Mouse (Mus musculus): ENCODE measurements around the gene Nol10. TPM values are rescaled to one million over a fixed set of nuclear protein-coding genes. Genes with fewer than 3 reads are reported as not detected.

Gene Nol10
- total RNA-seq, 2 experiments from 2014 or later = 17.1 to 21.6 TPM

DNA sequence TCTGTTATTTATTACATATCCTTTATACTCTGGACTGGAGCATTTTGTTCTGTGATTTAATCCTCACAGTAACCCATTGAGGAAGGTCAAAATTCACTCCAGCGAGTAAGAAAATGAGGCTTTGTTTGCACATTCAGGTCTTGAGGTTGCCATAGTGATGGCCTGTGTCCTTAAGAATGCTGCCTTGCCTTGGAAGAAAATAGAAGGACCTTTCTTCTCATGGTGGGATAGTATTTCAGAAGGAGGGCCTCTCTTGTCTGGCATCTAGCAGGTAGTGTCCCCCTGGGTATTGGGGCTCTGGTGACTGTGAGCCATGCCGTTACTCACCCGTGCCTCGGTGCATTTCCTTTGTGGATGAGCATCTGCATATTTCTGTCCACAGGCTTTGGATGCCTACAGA lies 12.4 kb downstream of the Nol10 start:
- no peak for DNase-seq

DNA sequence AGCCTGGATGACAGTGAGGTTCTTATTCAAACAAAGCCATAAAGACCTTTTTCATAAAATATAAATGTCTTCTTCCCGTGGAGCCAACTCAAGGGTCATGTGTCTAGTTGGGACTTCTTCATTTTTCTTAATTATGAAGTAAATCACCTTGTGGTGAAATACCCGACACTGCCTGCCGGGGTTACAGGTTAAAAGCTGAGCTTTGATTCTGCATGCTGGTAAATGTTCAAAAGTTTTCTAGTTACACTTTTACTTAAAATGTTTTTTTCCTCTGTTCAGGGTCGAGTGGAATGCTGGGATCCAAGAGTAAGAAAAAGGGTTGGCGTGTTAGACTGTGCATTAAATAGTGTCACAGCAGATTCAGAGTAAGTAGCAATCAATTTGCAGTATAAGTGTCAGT lies 14.1 kb downstream of the Nol10 start:
- no peak for DNase-seq

DNA sequence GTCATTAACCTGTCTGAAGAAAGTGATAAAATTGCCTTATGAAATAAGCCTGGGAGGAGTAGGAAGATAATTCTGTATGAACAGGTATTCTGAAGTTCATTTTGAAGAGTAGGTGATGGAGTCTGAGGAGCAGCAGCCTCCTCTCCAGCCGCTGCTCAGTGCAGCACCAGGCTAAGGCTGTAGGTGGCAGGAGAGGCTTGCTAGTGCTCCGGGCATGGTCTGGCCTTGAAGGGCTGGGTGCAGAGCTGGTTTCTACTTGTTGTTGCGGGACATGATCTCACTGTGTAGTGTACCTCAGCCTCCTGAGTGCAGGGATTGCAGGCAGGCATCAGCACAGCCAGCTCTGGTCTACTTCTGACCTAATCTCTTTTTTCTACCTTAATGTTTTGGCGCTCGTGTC lies 18.7 kb downstream of the Nol10 start:
- peak; percentile 82 to 88 for DNase-seq

DNA sequence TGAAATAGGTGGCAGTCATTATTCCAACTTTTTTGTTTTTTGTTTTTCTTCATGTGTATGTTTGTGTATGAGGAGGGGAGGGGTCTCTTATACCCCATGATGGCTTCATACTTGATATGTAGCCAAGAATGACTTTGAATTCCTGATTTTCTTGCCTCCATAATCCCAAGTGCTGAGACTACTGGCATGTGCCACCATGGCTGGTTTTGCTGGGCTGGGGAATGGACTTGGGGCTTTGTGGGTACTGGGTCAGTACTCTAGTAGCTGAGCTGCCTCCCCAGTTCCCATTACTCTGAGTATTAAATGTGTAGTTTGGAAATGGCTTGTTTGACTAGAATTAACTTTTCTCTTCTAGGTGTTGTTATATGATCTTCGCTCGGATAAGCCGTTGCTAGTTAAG lies 20.9 kb downstream of the Nol10 start:
- no peak for DNase-seq

DNA sequence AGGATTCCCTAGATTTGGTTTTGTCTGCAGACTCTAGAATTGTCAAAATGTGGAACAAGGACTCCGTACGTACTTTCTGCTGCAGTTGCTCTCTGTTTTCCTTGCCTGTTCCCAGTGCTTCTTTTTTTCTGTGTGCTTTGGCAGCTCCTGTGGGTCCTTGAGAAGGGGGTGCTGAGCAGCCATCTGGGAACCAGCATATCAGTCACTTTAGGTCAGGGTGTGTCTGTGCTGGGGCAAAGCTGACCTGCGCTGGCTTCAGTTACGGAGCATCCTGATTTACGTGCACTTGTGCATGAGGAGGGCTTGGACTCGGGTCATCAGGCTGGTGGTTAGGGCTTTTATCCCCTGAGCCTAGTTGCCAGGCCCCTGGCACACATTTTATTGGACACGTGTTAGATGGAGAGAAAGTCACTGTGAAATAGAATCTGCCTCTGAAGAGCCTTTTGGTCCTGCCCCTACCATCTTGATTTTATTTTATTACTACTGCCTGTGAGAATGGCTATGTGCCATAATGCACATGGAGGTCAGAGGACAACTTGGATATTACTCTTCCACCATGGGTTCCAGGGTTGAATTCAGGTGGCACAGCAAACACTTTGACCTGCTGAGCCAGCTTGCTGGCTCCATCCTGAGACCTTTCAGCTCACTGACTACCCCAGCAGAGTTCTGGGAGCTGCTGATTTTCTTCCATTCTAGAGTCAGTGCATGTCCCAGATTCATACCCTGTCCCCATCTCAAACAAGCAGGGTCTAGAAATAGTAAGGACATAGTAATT lies 21.5 kb downstream of the Nol10 start:
- peak; percentile 44 to 47 for DNase-seq

DNA sequence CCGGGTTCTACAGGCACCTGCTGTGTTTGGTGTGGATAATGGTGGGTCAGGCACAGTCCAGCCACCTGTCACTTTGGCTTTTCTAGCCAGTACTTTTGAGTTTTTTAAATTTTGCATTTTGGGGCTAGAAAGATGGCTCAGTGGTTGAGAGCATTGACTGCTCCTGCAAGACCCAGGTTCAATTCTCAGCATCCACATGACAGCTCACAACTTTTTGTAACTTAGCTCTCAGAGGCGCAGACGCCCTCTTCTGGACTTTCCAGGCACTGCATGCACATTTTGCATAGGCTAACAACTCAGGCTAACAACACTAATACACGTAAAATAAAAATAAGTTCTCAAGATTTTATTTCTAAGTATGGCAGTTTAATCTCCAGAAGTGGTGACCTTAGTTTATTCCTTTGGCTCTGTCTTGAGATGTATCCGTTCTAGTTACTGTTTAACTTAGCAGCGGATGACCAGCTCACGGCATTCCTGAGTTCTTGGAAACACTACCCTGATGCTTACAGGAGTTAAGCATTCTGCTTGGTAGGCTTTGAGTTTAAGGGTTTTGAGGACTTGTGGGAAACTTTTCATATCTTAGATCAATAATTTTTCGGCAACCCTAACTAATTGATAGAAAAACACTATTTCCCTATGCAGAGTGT lies 23.5 kb downstream of the Nol10 start:
- no peak for DNase-seq

DNA sequence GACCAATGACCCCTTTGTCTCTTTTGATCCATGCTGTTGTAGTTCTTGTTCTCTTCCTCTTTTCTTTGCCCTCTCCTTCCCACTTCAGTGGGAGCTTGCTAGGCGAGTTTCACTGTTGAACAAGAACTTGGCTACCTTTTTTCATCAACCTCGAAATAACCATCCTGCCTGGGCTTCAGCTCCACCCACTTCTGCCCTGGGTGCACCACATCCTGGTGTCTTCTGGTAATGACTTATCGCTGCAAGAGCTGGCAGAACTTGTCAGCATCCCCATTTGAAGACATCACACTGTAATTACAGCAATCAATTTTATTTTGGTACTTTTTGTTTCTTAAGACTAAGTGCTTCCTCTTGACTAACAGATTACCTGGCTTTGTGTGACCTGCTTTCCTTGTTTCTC lies 24.4 kb downstream of the Nol10 start:
- DNase-seq = no peak

DNA sequence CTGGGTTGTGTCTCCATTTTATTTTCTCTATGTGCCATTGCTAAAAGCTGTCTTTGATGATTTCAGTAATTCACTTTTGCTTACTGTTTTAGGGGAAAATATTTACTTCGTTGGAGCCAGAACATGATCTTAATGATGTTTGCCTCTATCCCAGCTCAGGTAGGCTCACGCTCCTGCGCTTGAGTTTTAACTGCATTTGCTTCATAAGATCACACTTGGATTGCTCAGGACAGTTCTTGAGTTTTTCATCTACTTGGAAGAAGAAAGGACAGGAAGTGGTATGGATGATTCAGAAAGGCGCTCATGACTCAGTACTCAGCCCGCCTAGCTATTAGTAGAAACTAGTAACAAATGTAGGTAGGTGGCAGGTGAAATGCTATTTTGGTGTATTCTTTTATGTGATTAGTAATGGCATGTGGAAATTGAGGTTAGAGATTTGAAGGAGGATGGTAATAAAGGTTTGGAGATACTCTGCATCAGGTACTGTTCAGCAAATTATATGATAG lies 25.3 kb downstream of the Nol10 start:
- no peak for DNase-seq

DNA sequence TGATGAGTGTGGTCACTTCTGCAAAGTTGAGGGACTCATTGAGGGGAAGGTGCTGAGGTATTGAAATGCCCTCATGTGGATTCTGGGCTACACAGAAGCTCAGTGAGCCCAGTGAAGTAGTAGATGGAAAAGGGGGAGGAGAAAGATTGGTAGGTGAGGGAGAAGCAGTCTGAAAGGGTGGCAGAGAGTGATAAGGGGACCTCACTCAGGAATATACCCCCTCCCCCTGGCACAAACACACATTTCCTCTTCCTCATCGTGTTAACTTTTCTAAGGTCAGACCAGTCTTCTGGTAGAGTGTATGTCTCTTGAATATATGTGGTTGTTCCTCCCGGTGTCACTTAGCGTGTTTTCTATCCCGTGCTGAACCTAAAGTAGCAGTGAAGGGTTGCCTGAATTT lies 27.0 kb downstream of the Nol10 start:
- DNase-seq = no peak

DNA sequence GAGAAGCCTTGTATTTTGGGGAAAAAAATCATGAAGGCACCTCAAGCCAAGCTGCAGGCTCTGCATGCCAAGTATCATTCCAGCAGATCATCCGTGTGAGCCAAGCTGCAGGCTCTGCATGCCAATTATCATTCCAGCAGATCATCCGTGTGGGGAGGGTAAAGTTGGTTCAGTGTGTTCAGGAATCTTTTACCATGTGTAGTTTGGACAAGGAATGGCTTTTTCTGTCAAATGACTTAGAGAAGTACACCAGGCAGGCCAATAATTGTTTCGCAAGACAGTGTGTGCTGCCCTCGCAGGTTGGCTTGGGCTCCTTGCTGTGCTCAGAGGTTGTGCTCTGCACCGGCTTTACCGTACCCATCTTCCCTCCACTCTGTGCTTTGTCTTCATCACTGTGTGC lies 28.3 kb downstream of the Nol10 start:
- no peak for DNase-seq

DNA sequence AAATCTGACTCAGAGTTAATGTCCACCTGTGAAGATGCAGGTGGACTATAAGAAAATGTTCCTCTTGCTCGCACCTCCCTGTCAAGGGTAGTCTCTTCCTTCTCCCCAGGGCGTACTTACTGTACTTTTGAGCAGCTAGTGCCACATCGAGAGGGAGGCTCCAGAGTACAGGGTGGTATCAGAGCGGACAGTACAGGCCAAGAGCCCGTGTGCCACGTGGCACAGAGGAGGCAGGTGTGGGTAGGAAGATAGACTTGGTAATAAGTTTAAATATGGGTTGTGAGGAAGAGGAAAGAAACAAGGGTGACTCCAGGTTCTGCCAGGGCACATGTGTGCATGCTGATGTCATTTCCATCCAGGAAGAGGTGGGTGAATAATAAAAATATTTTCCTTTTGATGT lies 32.7 kb downstream of the Nol10 start:
- DNase-seq = no peak

DNA sequence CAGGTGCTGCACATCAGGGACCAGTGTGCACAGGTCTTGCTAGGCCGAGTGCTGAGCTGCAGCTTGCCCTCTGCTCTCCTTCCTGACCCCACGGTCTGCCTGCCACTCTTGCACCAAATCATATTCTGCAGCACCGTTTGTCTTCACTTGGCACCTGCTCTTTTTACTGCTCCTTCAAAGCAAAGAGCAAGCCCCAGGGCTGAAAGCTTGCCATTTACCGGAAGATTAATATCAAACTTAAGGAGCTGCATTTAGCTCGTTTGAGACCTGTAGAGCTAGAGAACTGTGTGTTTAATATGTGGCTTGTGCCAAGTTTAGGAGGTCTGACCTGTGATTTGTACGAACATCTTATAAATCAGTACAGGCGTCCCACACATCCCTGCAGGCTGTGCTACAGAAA lies 34.5 kb downstream of the Nol10 start:
- no peak for DNase-seq

DNA sequence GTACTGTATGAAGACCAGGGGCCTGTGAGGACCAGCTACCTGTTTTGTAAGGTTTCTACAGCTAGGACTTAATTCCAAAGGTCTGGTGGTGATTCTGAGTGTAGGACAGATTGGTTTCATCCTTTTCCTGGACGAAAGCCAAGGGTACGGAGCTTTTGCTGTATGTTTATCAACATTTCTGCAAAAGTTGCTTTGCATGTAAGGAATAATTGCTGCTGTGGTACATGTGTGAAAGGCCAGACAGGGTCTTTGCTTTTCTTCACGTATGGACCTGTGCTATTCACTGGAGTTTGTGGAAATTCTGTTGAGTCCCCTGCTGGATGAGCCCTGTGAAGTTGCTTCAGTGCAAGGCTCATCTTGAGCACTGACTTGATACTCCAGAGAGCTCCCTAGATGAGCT lies 38.6 kb downstream of the Nol10 start:
- DNase-seq = no peak

DNA sequence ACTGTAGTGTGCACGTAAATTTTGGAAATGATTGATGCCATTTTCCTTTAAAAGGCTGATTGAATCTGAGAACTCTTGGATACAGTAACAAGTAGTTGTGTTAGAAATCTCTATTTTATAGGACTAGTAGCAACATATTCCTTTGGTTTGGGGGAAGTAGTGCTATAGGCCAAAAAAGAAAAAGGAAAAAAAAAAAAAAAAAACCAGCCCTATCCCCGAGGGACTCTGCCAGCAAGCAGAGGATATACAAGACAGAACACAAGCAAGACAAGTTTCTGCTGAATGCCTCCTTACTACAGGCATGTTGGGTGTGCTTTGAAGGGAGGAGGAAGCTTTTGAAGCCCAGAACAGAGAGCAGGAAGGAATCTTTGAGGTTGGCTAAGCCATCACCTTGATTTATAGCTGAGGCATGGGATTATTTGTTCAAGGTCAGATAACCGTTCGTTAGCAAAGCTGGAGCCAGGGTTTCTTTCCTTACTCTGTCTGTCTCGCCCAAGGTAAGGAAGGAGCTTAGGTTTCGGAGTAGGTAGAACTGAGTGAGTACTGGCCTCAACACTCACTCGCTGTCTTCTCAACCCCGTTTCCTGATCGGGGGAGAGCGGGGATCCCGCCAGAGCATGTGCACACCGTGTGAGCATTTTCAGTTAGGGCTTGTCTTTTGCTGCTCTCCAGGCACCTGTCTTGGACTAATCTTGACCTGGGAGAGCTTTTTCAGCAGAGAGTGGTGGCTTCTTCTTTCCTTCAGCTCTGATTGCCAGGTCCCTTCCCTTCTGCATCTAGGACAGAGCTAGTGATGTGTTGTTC lies 39.3 kb downstream of the Nol10 start:
- DNase-seq = peak in 1 of 2 experiments; percentile 27

DNA sequence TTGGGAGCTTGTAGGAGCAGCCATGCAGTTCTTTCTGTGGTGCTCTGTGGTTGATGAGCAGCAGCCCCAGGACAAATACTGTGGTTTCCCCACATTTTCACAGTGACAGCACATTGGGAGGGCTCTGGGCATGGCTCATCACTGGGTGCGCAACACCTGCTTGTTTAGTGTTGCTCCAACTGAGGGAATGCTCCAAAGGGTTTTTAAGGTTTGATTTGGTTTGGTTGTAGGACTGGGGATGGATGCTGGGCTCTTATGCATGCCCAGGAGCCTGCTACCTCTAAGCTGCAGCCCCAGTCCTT lies 39.8 kb downstream of the Nol10 start:
- DNase-seq = no peak

DNA sequence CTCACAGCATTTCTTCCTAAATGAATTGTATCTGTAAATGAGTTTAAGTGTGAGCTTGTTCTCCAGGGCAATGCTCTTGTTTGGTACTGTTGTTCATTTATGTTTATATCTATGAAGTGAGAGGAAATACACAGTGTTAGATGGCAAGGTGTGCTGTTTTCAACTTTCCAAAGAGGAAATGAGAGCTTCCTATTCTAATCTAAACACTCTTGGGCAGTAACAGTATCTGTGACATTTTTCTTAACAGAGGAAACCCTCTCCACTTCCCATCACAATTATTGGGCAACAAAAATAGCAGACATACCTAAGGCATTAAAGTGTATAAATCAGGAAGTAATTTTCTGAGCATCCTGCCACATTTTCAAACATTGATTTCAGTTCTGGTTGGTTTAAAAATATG lies 41.8 kb downstream of the Nol10 start:
- DNase-seq = no peak

DNA sequence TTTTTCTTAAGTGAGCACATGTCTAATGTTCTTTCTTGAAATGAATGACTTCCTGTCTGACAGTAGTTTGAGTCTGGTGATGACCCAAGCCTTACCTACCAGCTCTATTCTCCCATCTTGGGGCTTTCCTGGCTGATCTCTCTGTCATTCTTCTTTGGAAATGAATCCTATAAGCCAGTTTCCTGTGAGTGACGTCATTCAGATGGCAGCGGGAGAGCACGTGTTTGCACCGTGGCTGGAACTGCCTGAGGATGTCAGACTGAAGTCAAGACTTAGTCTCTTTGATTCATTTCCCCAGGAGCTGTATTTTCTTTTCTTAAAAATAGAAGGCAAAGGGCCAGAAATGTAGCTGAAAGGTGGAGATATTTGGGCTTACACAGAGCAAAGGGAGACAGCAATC lies 42.3 kb downstream of the Nol10 start:
- peak; percentile 25 to 41 for DNase-seq

DNA sequence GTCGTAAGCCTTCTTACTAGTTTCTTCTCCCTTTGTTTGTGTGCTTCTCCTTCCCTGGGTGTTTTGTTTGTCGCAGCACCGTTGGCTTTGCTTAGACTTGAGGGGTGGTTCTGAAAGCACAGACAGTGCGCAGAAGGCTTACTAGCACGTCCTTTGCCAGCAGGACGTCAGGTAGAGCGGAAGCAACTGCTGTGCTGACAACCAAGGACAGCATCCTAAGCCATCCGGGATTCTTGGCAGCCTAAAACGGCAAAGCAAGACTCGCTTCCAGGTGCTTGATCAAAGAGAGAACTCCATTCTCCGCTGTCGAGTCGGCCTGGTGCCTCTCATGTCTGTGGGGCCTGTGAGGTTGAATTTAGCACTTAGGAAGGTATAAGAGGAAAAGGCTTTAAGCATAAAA lies 44.9 kb downstream of the Nol10 start:
- no peak for DNase-seq

DNA sequence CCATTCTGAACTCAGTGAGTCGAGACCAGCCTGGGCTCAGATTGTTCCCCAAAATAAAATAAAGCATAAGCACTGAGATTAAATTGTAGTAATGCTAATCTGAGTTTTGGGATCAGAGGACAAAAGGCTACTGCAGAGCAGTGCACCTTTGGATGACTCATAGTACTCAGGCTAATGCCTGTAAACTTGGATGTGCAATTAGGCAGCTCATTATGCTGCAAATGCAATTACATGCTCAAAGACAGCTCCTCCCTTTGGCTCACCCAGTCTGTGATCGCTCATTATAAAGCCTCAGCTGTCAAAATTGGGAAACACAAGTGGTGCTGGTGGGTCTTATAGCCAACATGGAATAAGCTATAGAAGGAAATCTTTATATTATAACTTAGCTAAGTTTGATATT lies 48.9 kb downstream of the Nol10 start:
- no peak for DNase-seq

DNA sequence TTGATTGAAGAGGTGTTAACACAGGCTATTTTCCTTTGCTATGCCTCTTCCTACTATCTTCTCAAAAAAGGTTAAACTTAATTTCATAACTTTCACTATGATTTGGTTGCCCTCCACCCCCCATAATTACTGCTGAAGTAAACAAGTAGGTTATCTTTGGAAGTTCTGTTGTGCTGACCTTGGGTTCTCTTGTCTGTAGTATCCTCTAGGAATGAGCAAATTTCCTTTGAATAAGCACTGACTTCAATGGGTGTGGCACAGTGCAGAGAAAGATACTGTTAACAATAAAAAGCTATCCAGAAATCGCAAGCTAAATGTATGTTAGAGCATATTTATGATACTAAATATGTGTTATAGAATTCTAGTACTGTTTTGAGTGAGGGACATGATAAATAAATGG lies 53.2 kb downstream of the Nol10 start:
- DNase-seq = no peak

DNA sequence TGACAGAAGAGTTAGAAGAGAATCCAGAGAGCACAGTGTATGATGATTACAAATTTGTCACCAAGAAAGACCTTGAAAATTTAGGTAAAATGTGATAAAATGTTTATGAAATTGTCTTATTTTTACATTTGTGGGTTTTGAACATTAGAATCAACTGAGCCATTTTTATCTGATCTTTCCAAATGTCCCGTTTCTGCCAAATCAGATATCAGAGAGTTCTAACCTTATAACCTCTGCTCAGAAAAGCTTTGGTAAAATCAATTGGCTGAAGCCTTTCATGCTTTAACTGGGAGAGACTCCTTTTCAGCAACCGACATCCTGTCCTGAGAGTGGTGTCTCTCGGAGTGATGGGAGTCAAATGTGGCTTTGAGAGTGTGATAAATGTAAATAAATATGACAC lies 53.9 kb downstream of the Nol10 start:
- DNase-seq = no peak

DNA sequence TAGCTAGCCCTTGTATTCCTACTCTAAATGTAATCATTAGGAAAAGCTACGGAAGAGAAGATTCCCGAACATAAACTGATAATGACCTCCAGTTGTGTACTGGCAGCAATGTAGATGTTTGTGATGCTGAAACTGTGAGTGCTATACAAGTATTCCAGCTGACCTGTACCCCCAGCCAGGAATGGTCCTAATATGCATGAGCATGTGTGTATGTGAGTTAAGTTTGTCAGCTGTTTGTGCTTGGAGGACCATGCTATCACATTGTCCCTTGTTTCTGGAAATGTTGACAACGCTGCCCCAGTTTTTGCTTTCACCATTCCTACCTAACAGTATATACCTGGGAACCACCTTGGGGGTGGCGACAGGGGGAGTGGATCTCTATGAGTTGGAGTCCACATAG lies 55.7 kb downstream of the Nol10 start:
- no peak for DNase-seq

DNA sequence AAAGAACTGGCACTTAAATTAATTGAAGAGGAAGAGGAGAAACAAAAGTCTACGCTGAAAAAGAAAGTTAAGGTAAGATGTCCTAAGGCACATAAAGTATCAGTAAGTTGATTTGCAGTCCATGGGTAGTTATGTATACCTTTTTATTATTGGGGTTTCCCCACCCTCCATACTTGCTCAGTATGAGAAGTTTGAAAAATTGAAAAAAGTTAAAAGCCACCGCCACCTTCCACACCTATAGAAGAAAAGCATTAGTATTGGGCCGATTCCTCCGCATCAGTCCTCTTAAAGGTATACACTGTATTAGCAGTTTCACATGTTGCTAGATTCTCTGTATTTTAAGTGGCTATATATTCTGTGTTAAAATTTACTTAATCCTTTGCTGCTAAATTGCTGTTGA lies 58.6 kb downstream of the Nol10 start:
- DNase-seq = no peak

Data from adrenal gland, postnatal 36 days (tissue).